Mouse (Mus musculus) T-helper 17 cell (primary cell): ENCODE measurements around the gene Hist3h2ba.

Experiments
- in situ Hi-C, 2 experiments: fragments of 300-600 bp; cut with MboI, MseI; formaldehyde crosslinking; loops; 1 replicate in 1 of 2; 2 replicates in 1 of 2; pipeline ENCODE4 v1.15.1; 2025; ENCODE audit warnings: high pct_unique_total_duplicates in 2 of 2

The Hist3h2ba gene

DNA sequence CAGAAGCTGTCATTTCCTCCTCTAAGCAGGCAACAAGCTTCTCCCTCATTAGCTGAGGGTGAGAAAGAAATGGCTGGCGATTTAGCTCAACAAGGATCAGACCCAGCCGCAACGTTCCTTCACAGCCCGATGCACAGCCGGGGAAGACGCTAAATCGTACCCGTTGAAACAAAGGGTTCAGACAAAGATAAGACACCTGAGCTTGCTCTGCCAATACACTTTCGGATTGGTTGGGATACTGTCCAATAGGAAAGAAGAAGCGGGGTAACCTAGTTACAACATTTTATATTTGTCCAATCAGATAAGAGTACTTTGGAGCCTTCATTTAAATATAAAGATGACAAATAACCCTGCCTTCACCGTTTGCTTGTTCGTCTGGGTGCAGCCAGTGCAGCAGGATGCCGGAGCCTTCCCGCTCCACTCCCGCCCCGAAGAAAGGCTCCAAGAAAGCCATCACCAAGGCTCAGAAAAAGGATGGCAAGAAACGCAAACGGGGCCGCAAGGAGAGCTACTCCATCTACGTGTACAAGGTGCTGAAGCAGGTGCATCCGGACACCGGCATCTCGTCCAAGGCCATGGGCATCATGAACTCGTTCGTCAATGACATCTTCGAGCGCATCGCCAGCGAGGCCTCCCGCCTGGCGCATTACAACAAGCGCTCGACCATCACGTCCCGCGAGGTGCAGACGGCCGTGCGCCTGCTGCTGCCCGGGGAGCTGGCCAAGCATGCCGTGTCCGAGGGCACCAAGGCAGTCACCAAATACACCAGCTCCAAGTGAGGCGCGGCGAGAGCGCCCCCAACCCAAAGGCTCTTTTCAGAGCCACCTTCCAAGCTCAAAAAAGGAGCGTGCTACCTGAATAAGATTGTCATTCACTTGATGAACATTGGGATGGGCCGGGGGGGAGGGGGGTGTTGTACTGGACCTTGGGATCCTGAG, at the start of gene Hist3h2ba:
Gene Hist3h2ba, plus strand, starts transcription at position 379 of the 938 bp plus-strand sequence.
- in situ Hi-C loops, result no loop called here

DNA sequence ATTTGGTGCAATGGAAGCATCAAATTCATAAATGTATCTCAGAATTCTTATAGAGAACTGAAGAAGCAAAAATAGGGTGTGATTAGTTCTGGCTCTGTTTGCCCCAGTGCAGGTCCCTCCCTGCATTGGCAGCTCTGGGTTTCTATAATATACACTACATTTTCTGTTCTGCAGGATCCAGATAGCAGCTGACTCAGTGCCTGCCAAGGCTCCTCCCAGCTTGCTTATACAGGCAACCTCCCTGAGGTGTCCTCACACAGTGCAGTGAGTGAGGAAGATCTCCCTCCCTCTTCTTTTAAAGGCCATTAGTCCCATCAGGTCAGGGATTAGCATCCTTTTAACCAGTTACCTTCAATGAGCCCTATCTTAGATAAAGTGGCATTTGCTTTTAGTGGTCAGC, 47.6 kb upstream of the Hist3h2ba start:
- in situ Hi-C loops, result no loop called here

DNA sequence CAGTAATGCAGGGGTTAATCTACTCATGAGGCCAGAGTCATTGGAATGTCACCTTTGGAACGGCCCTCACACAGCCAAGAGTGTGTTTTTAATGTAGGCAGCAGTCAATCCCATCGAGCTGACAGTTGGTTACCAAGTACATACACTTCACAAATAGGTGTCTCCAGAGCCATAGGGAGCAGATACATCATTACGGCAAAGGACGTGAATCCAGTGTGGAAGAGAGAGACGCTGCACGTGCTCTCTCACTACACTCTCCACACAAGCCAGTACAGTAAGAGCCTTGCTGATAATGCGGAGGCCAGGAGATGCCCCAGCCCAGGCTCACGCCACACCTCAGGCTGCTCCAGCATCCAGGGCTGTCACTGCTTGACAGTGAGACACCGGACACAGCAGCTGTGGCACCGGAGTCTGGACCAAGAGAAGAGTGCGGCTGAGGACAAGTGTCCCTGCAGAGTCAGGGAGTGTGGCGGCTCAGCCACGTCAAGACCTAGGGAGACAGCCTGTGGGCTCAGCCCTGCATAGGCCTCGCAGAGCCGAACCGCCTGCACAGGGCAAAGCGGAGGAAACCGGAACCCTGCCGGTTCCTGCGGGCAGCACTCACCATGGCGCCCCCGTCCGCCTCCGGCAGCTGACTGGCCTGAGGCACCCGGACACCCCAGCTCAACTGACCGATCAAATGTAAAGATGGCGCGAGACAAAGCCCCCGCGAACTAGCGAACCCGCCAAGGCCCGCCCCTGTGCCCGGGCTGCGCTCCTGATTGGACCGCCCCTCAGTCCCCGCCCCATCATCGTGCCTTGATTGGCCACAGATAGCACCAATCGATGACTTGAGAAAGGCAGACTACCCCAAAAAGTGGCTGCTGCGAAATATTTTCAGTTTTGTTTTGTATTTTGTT, 45.0 kb upstream of the Hist3h2ba start, which contains the start of gene Zfp39:
Gene Zfp39, minus strand, starts transcription at position 715 of the 899 bp plus-strand sequence.
- in situ Hi-C loops, result no loop called here

DNA sequence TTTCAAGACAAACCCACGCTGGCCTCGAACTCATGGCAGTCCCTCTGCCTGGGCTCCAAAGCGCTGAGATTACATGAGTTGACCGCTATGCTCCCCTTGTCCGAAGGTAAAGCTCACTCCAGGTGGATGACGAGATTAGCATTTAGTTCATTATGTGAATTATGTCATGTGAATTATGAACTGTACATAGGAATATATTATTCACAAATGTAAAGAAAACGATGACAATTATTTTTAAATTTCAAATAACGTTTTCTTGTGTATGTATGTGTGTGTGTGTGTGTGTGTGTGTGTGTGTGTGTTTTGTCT, 44.4 kb upstream of the Hist3h2ba start:
- in situ Hi-C loops, result no loop called here

DNA sequence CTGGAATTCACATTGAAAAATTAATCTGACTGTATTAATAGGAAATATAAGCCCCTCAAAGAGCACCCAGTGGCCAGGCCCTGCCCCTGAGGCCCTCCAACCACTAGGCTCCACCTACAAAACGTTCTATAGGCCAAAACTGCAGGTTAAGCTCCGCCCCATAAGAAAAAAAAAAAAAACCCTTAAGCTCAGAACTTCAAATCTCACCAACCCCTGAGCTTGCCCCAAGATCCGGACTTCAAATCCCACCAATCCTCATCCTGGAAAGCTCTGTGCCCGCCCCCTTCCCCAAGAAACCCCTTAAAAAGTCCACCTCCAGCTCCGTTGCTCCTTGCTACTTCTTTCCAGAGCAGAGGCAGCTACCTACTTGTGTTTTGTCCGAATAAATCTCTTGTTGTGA, 43.9 kb upstream of the Hist3h2ba start:
- in situ Hi-C loops, result no loop called here

DNA sequence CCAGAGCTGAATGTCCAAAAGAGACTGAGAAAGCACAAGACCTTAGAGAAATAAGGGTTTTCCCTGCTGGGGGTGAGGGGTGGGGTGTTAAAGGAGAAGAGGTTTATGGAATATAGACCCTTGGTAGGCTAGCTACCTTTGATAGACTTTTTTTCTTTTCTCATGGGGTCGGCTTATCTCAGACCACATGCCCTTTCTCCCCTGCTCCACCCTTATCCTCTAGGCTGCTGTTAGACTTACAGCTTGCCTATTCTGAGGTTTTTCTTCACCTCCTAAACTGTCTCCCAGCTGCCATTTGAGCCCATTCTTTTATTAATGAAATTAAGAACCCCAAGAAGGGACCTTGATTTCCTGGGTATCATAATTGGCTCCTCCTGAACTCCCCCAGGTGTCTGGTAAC, 34.9 kb upstream of the Hist3h2ba start:
- in situ Hi-C loops, result no loop called here

DNA sequence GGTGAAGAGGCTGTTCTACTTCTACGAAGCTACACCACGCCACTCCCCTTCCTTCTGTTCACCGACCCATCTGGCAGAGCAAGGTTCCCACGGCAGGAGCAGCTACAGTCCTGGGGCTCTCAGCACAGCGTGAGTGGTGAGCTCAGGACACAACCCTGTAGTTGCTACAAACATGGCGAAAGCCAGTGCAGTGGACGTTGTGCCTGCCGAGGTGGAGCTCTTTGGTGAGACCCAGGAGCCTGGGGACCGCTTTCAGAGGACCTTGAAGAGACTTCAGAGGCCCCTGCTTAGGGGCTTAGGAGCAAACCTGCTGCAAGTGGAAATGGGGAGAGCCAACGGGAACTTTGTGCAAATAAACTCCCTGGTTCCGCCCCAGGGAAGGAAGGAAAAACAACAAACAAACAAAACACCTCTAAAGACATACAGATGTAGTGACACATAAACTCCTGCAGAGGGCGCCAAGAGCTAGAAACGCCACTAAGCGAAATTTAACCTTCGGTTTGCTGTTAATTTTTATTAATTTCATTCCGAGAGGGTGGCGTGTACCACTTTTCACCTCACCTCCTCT, 34.2 kb upstream of the Hist3h2ba start:
- in situ Hi-C loops, result no loop called here

DNA sequence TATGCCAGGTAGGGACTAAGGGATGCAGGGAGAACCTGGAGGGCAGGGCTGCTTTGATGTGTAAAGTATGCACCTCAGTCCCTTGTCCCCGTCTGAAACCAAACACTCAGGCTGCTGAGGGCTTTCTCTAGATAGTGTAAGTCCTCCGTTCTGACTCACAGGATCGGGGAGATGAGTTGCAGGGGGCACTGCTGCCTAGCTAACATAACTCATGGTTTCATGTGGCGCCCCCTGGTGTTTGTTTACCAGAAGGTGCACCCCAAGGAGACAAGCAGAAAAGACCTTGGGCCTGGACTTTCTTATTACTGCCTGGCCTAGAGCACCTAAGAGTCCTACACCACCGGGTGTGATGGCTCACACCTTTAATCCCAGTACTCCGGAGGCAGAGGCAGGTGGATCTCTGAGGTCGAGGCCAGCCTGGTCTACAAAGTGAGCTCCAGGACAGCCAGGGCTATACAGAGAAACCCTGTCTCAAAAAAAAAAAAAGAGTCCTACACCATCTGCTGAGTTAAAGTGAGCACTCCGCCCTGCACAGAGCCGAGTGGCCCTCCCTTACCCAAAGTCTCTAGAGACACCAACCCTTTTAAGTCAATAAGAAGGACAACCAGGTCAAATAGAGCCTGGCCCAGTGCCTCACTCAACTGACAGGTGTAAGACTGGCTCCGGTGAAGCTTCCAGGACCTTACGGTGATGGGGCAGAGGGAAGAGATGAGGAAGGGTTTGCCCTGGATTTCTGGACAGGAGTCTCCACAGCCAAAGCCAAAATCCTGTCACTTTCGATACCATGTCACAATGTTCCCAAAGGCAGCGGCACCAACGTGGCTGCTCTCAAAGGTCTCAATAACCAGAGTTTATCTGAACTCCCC, 31.6 kb upstream of the Hist3h2ba start:
- in situ Hi-C loops, result no loop called here

DNA sequence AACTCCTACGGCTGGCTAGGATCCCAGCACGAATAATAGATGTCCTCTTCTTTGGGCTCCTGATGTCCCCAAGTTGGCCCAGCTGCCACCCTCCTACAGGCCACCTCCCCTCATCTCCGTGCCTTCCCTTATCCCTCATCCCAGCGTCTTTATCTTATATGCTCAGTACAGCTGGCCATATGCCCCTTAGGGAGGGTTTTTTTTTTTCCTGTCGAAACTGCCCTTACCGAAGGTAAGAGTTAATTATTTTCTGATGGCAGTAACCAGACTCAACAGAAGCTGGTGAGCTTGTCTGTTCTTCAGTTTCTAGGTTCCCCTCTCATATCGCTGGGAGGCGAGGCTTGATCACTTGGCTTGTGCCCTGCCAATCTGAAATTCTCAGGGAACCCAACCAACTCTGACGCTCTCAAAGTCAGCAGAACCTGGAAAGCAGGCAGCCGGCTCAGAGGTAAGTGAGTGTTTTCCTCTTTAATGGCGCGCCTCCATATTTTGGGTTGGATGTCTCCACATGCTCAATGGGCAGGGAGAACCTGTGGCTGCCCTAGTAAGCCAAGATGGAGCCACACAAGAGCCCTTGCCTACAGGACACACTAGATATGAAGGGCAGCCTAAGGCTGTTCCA, 30.9 kb upstream of the Hist3h2ba start, which contains the start of gene Btnl10:
Gene Btnl10, plus strand, starts transcription at position 164 of the 622 bp plus-strand sequence.
- in situ Hi-C loops, result no loop called here

DNA sequence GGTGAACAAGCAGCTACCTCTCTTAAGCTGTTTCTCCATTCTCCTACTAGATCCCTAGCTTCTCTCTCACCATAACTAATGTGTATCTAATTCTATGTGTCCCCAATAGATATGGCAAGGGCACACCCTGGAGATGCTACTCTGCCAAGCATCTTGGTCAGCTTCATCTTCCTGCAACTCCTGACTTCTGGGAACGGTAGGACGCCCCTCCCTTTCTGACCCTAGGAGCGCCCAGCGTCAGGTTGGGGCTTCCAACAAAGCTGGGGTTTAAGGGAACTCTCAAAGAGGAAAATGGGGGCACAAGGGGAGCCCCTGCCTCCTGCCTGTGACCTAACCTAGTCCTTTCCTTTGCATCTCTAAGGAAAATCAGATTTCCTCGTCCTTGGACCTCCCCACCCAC, 30.0 kb upstream of the Hist3h2ba start:
- in situ Hi-C loops, result no loop called here

DNA sequence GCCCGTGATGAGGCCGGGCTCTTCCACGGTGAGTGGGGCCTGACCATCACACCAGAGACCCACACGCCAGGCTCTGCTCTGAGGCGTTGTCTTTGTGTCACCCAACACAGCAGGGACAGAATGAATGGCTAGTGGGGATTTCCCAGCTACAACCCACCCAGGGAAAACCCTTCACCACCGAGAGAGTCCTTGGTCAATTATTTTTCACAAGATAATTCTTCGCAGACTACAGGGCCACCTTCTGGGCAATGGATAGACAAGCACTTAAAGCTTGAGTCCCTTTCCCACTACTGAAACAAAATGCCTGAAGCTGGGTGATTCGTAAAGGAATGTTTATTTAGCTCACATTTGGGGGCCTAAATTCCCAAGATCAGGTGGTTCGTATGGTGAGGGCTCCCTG, 26.3 kb upstream of the Hist3h2ba start:
- in situ Hi-C loops, result no loop called here

DNA sequence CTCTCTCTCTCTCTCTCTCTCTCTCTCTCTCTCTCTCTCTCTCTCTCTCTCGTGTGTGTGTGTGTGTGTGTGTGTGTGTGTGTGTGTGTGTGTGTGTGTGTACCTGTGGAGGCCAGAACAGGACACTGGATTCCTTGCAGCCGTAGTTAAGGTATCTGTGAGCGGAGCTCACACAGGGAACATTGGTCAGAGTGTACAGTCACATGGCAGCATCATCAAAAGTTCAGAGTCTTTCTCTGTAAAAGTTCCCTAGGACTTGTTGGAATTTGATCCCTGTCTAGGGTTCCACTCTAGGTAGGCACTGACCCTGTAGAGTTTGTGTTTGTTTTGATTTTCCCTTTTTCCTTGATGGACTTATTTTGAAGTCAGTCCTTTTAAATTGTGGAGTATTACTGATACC, 22.1 kb upstream of the Hist3h2ba start:
- in situ Hi-C loops, result no loop called here

DNA sequence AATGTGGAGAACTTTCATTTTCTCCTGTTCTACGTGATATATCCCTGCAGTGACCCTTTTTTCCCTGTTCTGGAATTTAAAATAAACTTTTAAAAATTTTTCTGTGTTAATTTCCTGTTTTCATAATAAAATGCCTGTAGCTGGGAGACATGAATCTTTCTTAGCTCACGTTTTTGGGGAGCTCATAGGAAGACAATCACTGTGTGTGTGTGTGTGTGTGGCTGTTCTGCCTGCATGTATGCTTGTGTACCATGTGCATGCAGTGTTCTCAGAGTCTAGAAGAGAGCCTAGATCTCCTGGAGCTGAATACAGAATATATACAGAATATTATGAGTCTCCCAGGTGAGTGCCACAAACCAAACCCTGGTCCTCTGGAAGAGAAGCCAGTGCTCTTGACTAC, 21.7 kb upstream of the Hist3h2ba start:
- in situ Hi-C loops, result no loop called here

DNA sequence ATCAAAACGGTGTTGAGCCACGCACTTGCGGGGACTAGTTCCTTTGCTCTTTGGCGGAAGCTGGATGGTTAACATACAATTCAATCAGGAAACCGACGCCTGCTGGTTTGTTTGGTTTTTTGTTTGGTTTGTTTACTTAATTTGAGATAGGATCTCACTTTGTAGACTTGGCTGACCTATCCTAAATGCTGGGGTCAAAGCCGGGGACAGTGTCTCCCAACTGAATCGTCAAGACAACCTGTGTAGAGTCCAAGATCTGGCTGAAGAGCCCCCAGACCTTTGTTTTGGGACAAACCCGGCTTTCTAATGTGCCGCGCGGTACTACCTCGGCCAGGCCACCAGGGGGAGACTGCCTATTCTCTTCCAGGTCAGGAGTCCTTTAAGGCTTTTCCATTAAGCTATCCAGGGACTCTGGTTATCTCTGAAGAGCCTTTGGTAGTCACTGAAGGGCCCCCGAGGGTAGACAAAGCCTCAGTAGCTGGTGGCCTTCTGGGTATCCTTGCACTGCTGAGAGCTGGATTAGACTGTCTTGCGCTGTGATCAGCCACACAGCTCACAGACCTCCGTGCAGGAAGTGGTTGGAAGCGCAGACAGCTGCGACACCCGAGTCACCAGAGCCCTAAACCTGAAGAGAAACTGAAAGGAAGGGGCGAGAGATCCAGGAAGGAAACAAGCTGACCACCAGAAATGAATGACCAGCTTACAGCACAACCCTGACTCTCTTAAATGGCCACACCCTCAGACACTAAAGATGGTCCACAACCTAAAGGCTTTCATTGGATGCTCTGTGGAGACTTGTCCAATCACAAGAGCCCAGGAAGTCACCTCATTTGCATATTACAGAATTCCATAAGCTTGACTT, 20.7 kb upstream of the Hist3h2ba start:
- in situ Hi-C loops, result no loop called here

DNA sequence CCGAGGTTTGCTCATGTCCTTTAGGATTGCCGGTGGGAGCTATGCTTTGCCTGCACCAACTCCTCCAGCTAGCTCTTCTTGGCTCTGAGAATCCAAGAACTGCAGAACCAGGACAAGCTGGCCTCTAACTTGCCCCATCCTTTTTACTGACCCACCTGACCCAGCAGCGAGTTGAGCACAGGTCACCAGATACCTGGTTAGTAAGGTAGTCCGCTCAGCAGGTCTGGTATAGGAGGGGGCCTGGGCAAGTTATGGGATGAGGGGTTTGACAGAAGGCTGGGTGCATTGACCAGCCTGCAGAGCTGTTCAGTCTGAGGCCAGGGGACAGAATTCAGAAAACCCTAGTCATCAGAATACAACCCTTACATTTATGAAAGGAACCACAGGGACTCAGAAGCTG, 19.7 kb upstream of the Hist3h2ba start:
- in situ Hi-C loops, result no loop called here

DNA sequence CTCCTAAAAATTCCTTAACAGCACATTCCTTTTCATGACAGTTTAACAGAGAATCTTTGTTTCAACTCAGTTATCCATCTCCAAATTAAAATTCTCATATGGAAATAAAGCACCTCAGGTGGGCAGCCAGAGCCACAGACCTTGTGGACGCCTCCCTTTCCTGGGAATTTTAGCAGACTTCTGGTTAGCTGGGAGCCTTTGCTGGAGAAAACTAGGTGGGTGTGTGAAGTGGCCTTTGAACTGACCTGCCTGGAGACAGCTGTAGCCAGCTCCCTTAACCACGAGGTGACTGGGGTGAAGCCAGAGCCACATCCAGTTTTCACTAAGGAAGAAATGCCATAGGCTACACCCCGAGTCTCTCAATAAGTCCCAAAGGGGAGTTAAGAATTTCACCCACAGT, 19.1 kb upstream of the Hist3h2ba start:
- in situ Hi-C loops, result no loop called here

DNA sequence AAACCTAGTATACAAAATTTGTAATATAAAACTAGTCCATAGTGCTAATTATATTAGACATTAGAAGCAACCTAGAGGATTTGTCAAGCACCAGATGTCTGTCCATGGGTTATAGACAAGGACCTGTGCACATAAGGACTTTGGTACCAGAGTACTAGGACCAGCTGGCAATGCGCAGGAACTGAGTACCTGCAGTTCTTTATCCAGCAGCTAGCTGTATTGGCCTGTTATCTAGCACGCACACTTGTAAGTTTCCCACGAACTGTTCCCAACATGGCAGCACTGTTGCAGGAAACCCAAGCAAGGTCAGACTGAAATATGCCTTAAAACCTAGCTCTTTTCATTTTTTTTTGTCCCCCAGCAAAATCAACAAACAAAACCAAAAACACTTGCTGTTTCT, 18.5 kb upstream of the Hist3h2ba start:
- in situ Hi-C loops, result no loop called here

DNA sequence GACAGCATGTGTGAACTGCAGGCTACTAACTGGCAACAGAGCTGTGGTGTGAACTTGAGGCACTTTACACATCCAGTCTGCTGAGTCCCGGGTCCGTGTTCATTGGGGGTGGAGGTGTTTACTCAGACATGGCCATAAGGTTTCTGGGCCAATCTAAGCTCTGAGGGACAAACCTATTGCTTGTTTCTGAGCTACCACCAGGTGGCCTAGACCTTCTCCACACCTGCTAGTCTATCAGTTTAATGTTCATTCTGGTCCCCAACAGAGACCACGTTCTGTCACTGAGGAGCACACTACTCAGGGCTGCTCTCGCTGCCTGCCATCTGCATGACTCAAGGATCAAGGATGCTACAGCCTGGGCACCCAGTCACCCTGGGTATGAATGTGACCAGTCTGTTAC, 17.1 kb upstream of the Hist3h2ba start:
- in situ Hi-C loops, result no loop called here

DNA sequence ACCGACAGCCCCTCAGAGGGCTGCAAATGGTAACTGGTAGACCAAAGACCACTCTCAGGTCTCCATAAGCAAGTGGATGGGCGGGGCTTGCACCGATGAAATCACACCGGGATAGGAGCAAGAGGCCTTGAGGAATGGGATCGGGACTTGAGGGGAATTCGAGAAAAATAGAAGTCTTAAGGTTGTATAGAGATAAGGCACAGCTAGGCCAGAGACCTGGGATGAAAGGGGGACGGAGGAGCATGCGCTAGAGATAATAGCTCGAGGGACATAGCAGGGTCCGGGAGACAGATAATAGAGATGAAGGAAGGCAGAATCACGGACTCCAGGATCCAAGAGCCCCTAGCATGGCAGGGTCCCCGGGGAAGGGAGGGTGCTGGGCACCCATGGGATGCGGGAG, 10.8 kb upstream of the Hist3h2ba start:
- in situ Hi-C loops, result no loop called here
